11 mouse cellular contexts compared by ENCODE assay signal in the genomic region with DNA sequence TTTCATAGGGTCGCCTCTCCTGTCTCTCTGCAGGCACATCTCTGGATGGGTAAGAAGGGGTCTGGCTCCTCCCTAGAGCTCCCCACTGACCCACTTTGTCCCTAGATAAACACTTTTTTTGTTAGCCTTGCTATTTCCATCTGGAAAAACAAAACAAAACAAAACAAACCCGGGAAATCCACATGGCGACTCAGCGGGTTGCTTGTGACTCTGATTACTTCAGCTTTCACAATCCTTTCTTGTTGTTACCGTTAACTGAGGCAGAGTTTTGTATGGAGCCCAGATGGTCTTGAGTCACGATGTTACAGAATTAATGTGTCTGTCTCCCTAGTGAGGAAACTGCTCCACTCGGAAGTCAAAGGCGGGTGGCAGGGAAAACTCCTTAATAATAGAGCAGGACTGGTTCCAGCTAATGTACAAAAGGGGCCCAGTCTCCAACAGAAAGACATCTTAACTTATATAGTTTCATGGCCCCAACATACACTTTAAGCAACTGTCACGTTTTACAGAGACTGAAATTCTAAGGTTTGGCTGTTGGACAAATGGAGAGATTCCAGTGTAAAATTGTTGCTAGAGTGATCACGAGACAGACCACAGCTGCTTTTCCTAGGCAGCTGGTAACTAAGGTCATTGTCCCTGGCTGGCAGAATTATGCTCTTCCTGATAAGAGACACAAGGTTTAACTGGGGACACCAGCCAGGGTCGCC. TPM values are rescaled to one million over a fixed set of nuclear protein-coding genes. Genes with fewer than 3 reads are reported as not detected.
DNase-seq lines count a peak whose midpoint lies in the region; ATAC-seq and TF ChIP-seq lines count a peak whose summit lies in the region.
"Had no signal": no experiment of that assay in that cellular context is flagged by ENCODE, and none has a peak within 500 bp of the region (broad histone marks: within the 10 kb centered on the region; RNA-seq: fewer than 3 reads in every experiment).

No protein-coding gene starts in this region.

- DNase-seq in gastrocnemius, adult 18-20 months (ENCODE audit: low spot score) = peak; percentile 21
- DNase-seq in gastrocnemius, postnatal 36 days = no peak
- DNase-seq in testis, postnatal 10 days (ENCODE audit: low spot score) = no peak
- peak; percentile 65 for DNase-seq in kidney, postnatal 0 days (ENCODE audit: low spot score)
- DNase-seq in telencephalon, adult 2 months (ENCODE audit: low read depth, low spot score) = peak; percentile 38
- no peak for DNase-seq in left cerebral cortex, adult 8-10 months (ENCODE audit: low spot score in 2 of 2)
- DNase-seq in liver = no peak
- DNase-seq: cerebellum, adult 9-11 months had no signal

- no peaks in the 10 kb centered on the region for H3K27me3 ChIP-seq in testis, adult 2 months (ENCODE audit: control insufficient read depth, insufficient read depth, low read length)
- H3K27me3 ChIP-seq in kidney, postnatal 0 days (ENCODE audit: insufficient read depth, low read length) = no peaks in the 10 kb centered on the region

- no peaks in the 10 kb centered on the region for H3K9me3 ChIP-seq in kidney, postnatal 0 days (replicated peaks; ENCODE audit: low read length)
- H3K9me3 ChIP-seq: heart, embryonic 12.5 days had no signal

- intact Hi-C loops in gastrocnemius, postnatal 36 days (cut with DNase I) = no loop called here

- no peak overlapping the region for H3K4me2 ChIP-seq in kidney, postnatal 0 days (ENCODE audit: low read length)
- H3K4me2 ChIP-seq: heart, embryonic 12.5 days had no signal

- H3K4me3 ChIP-seq in testis, adult 2 months (ENCODE audit: control insufficient read depth, low read depth, low read length) = no peak overlapping the region
- no peak overlapping the region for H3K4me3 ChIP-seq in kidney, postnatal 0 days (replicated peaks; ENCODE audit: low read depth, low read length)
- H3K4me3 ChIP-seq: heart, embryonic 12.5 days had no signal

- 14% methylated on average over 11 of the region's 11 CpGs for WGBS in kidney, postnatal 0 days

- H3K9ac ChIP-seq in kidney, postnatal 0 days (ENCODE audit: low read depth, low read length) = no peak overlapping the region
- H3K9ac ChIP-seq: heart, embryonic 12.5 days had no signal

- H3K4me1 ChIP-seq in testis, adult 2 months (ENCODE audit: control insufficient read depth, insufficient read depth, low read length) = no peaks in the 10 kb centered on the region
- H3K4me1 ChIP-seq in kidney, postnatal 0 days (replicated peaks; ENCODE audit: insufficient read depth, low read length) = 0 out of 2 replicates have a peak, but pooled peaks cover 6% of the 10 kb centered on the region

- TF ChIP-seq POLR2A in testis, adult 2 months (IDR thresholded peaks at IDR 0.05; ENCODE audit: control insufficient read depth, low read depth, low read length) = no peak

- H3K27ac ChIP-seq in testis, adult 2 months (ENCODE audit: control insufficient read depth, insufficient read depth, low read depth, low read length) = peak overlapping the region; percentile 18
- H3K27ac ChIP-seq in kidney, postnatal 0 days = peak overlapping the region; percentile 47; the same call in 1 of the 2 replicates

- TF ChIP-seq CTCF in testis, adult 2 months (IDR thresholded peaks at IDR 0.05; ENCODE audit: control insufficient read depth, insufficient read depth, insufficient replicate concordance, low read depth, low read length) = no peak
- no peak for TF ChIP-seq CTCF in kidney, postnatal 0 days (IDR thresholded peaks at IDR 0.05; ENCODE audit: low read depth)

- ATAC-seq in kidney, postnatal 0 days (replicated peaks; ENCODE audit: low FRiP score, low read depth) = no peak

- no peaks in the 10 kb centered on the region for H3K36me3 ChIP-seq in testis, adult 2 months (ENCODE audit: control insufficient read depth, insufficient read depth, low read length)
- H3K36me3 ChIP-seq in kidney, postnatal 0 days (ENCODE audit: insufficient read depth, low read length) = no peaks in the 10 kb centered on the region
- H3K36me3 ChIP-seq: heart, embryonic 12.5 days had no signal

RNA-seq across cellular contexts. Expression of a gene that starts 1.4 kb away (rescaled TPM):
- not detected for total RNA-seq in gastrocnemius, adult 18-20 months (2021)
- total RNA-seq in gastrocnemius, postnatal 36 days (2021) = not detected
- polyA plus RNA-seq in testis, adult 2 months (2012; rRNA removed) = 1.2 and 2.3 TPM in 2 replicates
- 0.78 and 0.97 TPM in 2 replicates for polyA plus RNA-seq in kidney, postnatal 0 days (2015; fragmentation: Nextera tagmentation; extraction: Ambion mirVana)
- total RNA-seq in left cerebral cortex, adult 8-10 months (2022) = not detected
- total RNA-seq: left cerebral cortex, postnatal 10 days had no signal

RNA-seq across cellular contexts. Expression of a gene that starts 3.7 kb away (rescaled TPM):
- not detected for total RNA-seq in gastrocnemius, adult 18-20 months (2021)
- total RNA-seq in gastrocnemius, postnatal 36 days (2021) = not detected
- 1.1 and 1.3 TPM in 2 replicates for polyA plus RNA-seq in testis, adult 2 months (2012; rRNA removed)
- 0.32 and 0.39 TPM in 2 replicates for polyA plus RNA-seq in kidney, postnatal 0 days (2015; fragmentation: Nextera tagmentation; extraction: Ambion mirVana)
- total RNA-seq in left cerebral cortex, adult 8-10 months (2022) = under 1 TPM; 0.41 to 0.91 (median 0.70) TPM

RNA-seq across cellular contexts. Expression of a gene that starts 7.9 kb away (rescaled TPM):
- total RNA-seq in gastrocnemius, adult 18-20 months (2021) = 1 to 10 TPM; 1.8 to 2.6 TPM
- 1 to 10 TPM; 2.1 to 2.3 TPM for total RNA-seq in gastrocnemius, postnatal 36 days (2021)
- polyA plus RNA-seq in testis, adult 2 months (2012; rRNA removed) = 6.9 and 7.5 TPM in 2 replicates
- polyA plus RNA-seq in kidney, postnatal 0 days (2015; fragmentation: Nextera tagmentation; extraction: Ambion mirVana) = 39.4 and 43.2 TPM in 2 replicates
- total RNA-seq in left cerebral cortex, adult 8-10 months (2022) = 1 to 10 TPM; 1.5 to 3.0 (median 1.7) TPM

RNA-seq across cellular contexts. Expression of a gene that starts 10.1 kb away (rescaled TPM):
- not detected for total RNA-seq in gastrocnemius, adult 18-20 months (2021)
- total RNA-seq in gastrocnemius, postnatal 36 days (2021) = not detected
- polyA plus RNA-seq in testis, adult 2 months (2012; rRNA removed) = 20.6 and 22.2 TPM in 2 replicates
- 0.16 TPM in 1 of 2 replicates, not detected in the other for polyA plus RNA-seq in kidney, postnatal 0 days (2015; fragmentation: Nextera tagmentation; extraction: Ambion mirVana)
- total RNA-seq in left cerebral cortex, adult 8-10 months (2022) = under 1 TPM in 1 of 4 experiments, not detected in 3; 0.27 TPM
- polyA plus RNA-seq: heart, embryonic 12.5 days had no signal

RNA-seq across cellular contexts. Expression of a gene that starts 11.3 kb away (rescaled TPM):
- total RNA-seq in gastrocnemius, adult 18-20 months (2021) = 1,000 to 10,000 TPM; 1,419 to 1,763 TPM
- total RNA-seq in gastrocnemius, postnatal 36 days (2021) = 1,000 to 10,000 TPM; 1,320 to 1,585 TPM
- polyA plus RNA-seq in testis, adult 2 months (2012; rRNA removed) = 64.5 and 78.9 TPM in 2 replicates
- 520 and 541 TPM in 2 replicates for polyA plus RNA-seq in kidney, postnatal 0 days (2015; fragmentation: Nextera tagmentation; extraction: Ambion mirVana)
- 100 to 1,000 TPM; 356 to 427 (median 392) TPM for total RNA-seq in left cerebral cortex, adult 8-10 months (2022)

Comparison
In these comparisons a context has a peak if more than half of its experiments do, and no peak if none do; other contexts are left out.
1. DNase-seq: peak in gastrocnemius, adult 18-20 months (single experiment), kidney, postnatal 0 days (single experiment) and telencephalon, adult 2 months (single experiment); none in gastrocnemius, postnatal 36 days (0 of 2), testis, postnatal 10 days (single experiment), left cerebral cortex, adult 8-10 months (0 of 2) and liver (single experiment).